ENCODE assay signal across 16 mouse cellular contexts in genomic region chr5:146403923-146404322, GRCm38 (mm10).
"Had no signal": no experiment of that assay in that cellular context is flagged by ENCODE, and none has a peak within 500 bp of the region (broad histone marks: within the 10 kb centered on the region; RNA-seq: fewer than 3 reads in every experiment).

No protein-coding gene starts in this region.

- H3K4me1 ChIP-seq: stomach, embryonic 15.5 days had no signal

- H3K9me3 ChIP-seq: neural tube, embryonic 12.5 days; neural tube, embryonic 13.5 days; neural tube, embryonic 15.5 days; stomach, embryonic 15.5 days had no signal

- DNase-seq: right cerebral cortex, adult 18-20 months; right cerebral cortex, postnatal 14 days; right cerebral cortex, postnatal 25 days; right cerebral cortex, postnatal 4 days; spleen, adult 18-20 months; thymus, adult 18-20 months; thymus, adult 2 months; thymus, postnatal 14 days; thymus, postnatal 25 days; thymus, postnatal 36 days; thymus, postnatal 4 days had no signal

- H3K27me3 ChIP-seq: neural tube, embryonic 12.5 days; neural tube, embryonic 13.5 days; neural tube, embryonic 15.5 days; stomach, embryonic 15.5 days had no signal

- H3K36me3 ChIP-seq: neural tube, embryonic 12.5 days; neural tube, embryonic 13.5 days; neural tube, embryonic 15.5 days; stomach, embryonic 15.5 days had no signal

- H3K4me2 ChIP-seq: neural tube, embryonic 12.5 days; neural tube, embryonic 13.5 days; neural tube, embryonic 15.5 days; stomach, embryonic 15.5 days had no signal

- H3K9ac ChIP-seq: neural tube, embryonic 12.5 days; neural tube, embryonic 13.5 days; neural tube, embryonic 15.5 days; stomach, embryonic 15.5 days had no signal

- H3K27ac ChIP-seq: neural tube, embryonic 12.5 days; neural tube, embryonic 13.5 days; neural tube, embryonic 15.5 days; stomach, embryonic 15.5 days; stomach, postnatal 0 days had no signal

- H3K4me3 ChIP-seq: neural tube, embryonic 12.5 days; neural tube, embryonic 13.5 days; neural tube, embryonic 15.5 days; stomach, embryonic 15.5 days had no signal
